Mouse (Mus musculus): ENCODE measurements around the gene Pts.
A peak's percentile ranks its signal among the peaks of the same experiment; 100 is the strongest.

Pts gene

DNA sequence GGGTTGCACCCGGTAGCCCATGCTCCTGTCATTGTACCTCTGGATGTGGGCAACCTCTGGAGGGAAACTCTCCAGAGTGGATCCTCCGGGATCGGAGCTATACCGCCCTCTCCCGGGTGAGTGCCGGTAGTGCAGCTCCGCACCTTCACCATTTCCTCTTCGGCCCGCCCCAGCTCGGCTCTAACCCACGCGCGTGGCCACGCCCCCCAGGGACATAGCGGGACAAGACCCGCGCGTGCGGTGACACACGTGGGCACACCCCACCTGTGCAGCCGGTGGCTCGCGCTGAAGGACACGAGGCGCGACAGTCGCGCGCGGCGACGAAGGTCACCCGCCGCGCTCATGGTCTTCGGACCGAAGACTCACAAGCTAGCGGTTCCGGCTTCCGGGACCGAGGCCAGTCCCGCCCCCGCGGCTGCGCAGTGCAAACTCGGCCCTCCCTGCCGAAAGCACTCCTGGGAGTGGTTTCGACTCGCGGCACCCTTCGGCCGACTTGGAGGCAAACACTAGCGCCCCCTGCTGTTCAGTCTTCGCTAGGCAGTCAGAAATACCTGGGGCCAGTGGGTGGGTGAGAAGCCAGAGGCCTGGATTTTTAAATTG lies at the start of gene Pts:
TSS of gene Pts (minus strand) at position 432 of the 600 bp plus-strand sequence.
- DNase-seq (ENCODE audit: low read depth) = peak; percentile 92

DNA sequence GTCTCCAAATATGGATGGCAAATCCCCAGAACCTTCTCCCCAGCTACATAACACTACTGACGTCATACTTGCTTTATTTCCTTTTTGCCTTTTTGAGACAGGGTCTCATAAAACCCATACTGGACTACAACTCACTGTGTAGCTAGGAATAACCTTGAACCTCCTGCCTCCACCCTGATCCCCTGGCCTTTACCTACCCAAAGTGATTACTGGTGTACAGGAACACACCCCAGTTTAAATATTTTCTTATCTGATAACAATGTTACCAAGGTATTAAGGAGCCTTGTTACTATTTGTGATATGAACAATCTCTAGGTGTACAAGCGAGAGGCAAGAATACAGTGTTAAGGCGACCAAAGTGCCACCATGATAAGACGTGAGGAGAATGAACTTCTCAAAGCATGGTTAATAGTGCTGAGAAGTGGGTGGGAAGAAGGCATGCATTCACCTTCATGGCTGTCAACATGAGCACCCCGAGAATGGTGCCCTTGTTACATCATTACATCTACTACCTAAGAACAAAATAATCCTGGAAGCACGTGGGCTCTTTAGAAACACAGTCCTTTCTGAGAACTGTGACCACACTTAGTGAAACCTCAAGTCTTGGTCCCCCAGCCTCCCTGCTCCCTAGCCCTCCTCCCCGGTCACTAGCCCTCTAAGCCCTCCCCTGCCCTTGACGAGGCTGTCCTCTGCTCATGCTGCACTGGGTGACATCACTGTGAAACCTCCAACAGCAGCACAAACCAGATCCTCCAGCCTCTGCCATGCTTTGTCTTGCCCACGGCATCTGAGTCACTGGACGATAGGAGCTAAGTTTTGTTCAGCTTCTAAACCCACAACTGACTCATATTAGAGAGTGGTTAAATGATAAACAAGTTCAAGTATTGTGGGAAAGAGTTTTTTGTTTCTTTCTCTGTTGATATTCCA lies 41.3 kb upstream of the Pts start:
- DNase-seq (ENCODE audit: low read depth) = peak; percentile 58

DNA sequence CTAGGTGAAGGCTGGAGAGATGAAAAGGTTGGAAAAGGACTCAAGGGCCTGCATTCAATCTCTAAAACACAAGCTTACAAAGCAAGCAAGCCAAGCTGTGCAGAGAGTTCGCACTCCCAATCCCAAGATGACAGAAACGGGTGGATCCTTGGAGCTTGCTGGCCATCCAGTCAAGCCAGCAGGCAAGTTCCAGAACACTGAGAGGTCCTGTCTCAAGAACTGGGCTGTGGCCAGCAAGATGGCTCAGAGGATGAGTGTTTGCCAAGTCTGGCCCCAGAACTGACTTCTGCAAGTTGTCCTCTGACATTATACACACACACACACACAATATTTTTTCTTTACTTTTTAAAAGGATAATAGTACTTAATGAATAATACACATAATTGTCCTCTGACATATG lies 39.4 kb upstream of the Pts start:
- no peak for DNase-seq (ENCODE audit: low read depth)

GRCm38 (mm10) chr9:50567372-50567771 lies 38.8 kb upstream of the Pts start:
- no peak for DNase-seq (ENCODE audit: low read depth)

DNA sequence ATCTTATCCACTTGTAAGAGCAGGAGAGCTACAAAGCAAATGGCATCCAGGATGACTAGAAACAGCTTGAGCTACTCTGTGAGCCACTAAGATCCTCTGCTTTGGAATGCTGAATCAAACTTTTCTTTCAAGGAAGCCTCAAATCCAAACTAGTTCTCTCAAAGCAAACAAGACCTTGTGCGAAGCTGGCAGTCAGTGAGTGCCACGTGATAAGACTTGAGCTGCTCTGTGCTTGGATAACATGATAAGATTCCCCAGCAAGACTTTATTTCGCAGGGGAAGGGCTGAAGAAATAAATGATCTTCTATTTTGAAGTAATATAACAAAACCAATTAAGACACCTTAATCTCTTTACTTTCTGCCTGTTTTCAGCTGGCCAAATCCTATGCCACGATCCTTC lies 37.4 kb upstream of the Pts start:
- no peak for DNase-seq (ENCODE audit: low read depth)

- peak; percentile 53 for DNase-seq (ENCODE audit: low read depth)
Measured at GRCm38 (mm10) chr9:50565173-50565572, 36.6 kb upstream of the Pts start.

DNA sequence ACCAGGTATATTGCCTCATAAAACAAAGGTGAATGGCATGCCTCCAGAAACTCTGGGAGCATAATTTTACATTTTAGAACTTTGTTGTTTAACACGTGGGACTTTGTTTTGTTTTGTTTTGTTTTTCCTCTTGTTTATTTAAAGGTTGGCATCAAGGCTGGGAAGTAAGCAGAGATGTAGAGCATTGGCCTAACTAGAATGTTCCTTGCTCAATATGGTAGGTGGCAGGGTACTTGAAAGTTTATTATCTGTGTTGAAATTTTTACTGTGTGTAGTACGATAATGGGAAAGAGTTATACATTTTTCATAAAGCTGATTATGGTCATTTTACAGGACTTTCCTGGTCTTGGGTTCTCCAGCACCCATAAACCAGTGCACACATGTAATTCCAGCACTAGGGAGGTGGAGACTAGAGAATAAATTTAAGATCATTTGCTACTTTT lies 33.4 kb upstream of the Pts start:
- DNase-seq (ENCODE audit: low read depth) = no peak

- DNase-seq (ENCODE audit: low read depth) = no peak
Measured at GRCm38 (mm10) chr9:50561145-50561917, 32.8 kb upstream of the Pts start, which contains the start of gene Tex12. Tex12 (minus strand) TSS chr9:50561325.

DNA sequence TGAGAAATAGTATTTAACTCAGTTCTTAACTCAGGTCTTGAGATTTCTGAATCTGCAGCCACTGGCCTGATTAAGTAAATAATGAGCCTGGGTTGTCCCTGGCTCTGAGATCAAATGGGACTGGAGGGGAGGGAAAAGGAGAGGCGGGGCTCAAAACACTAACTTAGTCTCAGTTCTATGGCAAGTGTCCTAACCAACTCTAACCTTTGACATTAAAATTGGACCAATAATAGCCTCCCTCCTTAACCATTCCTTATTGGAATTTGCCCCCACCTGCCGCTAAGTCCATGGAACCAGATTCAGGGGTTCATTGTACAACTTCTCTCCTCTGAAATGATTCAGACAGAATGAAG lies 26.5 kb upstream of the Pts start, which contains the start of gene Bco2:
TSS of gene Bco2 (minus strand) at position 88 of the 353 bp plus-strand sequence.
- no peak for DNase-seq (ENCODE audit: low read depth)

- DNase-seq (ENCODE audit: low read depth) = peak; percentile 76
Measured at GRCm38 (mm10) chr9:50554241-50555093, 25.9 kb upstream of the Pts start, which contains the start of gene Il18. Il18 (plus strand) TSS chr9:50554827.

GRCm38 (mm10) chr9:50553547-50553946 lies 25.0 kb upstream of the Pts start:
- DNase-seq (ENCODE audit: low read depth) = no peak

DNA sequence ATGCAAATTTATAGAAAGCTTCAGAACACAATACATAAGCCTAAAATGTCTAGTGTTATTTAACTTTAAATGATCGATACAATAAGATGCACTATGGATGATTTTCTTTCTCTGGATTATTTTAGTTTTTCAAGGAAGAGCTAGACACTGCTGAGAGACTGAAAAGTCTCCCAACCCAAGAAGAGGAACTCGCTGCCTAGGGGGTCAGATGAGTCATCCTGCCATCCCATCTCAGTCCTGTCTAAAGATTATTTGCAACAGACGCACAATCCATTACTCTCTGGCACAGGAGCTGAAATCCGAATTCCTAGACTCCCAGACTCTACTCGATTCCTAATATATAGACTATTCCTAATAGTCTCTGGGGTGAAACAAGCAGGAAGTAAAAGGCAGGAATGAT lies 23.7 kb upstream of the Pts start:
- DNase-seq (ENCODE audit: low read depth) = no peak

GRCm38 (mm10) chr9:50548936-50549335 lies 20.4 kb upstream of the Pts start:
- DNase-seq (ENCODE audit: low read depth) = no peak

DNA sequence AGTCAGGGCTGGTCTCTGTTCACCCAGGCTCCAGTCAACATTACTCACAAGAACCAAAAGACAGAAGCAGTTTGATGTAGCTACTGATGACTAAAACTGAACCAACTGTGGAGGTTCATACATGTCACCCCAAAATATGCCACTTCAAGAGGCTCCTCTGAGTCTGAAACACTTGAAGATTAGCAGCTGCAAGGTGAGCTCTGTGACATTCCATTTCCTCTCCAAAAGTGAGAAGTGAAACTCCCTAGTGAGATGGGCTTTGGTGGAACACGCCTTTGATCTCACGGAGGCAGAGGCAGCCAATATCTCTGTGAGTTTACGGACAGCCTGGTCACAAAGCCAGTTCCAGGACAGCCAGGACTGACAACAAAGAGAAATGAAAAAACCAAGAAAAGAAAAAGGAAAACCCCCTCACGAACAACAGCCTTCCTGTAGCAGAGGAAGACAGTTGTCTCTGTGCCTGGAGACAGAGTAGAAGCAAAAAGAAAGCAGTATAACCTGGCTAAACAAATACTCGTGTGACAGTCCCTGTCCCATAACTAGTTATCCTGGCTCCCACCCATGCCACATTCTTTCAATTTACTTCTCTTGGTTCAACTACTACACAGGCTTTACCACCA lies 19.4 kb upstream of the Pts start:
- DNase-seq (ENCODE audit: low read depth) = no peak

- peak; percentile 42 for DNase-seq (ENCODE audit: low read depth)
Measured at GRCm38 (mm10) chr9:50542401-50542800, 13.9 kb upstream of the Pts start.

DNA sequence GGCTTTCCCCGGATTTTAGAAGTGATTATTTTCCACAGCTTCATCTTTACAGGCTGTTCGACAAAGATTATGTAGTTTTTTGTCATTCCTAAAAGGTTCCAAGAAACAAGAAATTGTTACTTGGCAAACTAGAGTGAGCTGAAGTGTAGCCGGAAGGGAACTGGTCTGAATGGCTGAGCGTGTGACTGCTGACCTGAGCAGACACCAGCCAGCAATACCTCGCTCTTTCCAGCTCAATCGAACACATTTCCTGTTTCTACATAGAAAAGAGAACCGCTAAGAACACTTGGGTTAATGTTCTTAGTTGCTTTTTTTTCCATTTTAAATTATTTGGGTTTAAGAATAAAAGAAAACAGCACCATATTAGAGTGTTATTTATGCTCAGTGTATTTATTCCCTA lies 11.6 kb upstream of the Pts start:
- no peak for DNase-seq (ENCODE audit: low read depth)

GRCm38 (mm10) chr9:50537295-50537694 lies 8.8 kb upstream of the Pts start:
- DNase-seq (ENCODE audit: low read depth) = no peak

GRCm38 (mm10) chr9:50536603-50537135 lies 8.1 kb upstream of the Pts start:
- DNase-seq (ENCODE audit: low read depth) = no peak

GRCm38 (mm10) chr9:50535930-50536329 lies 7.4 kb upstream of the Pts start:
- DNase-seq (ENCODE audit: low read depth) = no peak

DNA sequence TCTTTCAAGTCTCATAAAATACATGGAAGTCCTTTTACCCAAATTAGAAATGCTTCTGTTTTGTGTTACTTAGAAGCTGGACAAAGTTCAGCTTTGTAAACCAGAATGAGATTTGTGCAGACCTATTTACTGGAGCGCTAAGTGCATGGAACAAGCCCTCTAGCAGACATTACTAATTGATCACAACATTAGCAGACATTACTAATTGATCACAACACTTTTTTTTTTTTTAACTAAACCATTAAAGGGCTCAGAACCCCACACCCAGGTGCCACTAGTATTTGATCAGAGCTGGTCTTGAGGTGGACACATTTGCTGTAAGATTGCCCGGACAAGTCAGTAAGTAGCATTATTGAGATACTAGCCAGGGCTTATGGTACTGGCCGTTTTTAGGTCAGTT lies 5.3 kb upstream of the Pts start:
- no peak for DNase-seq (ENCODE audit: low read depth)

- DNase-seq (ENCODE audit: low read depth) = no peak
Measured at GRCm38 (mm10) chr9:50533328-50533727, 4.8 kb upstream of the Pts start.

Measured in fibroblast of lung, adult 2 months (primary cell).